Mouse (Mus musculus) embryo, embryonic 9.5 days (tissue): ENCODE results near the gene Snx11.
A peak's percentile ranks its signal among the peaks of the same experiment; 100 is the strongest.
"Not testable (repeated sequence)": the region's sequence is repeated elsewhere in the genome, so short reads cannot be mapped to it uniquely, and the experiment has no call there.

Experiments used
- DNase-seq: peaks from one replicate; pipeline ENCODE4 v3.0.0-alpha.2; 2017; ENCODE audit errors: extremely low spot score

Gene Snx11

GRCm38 (mm10) chr11:96796081-96796480, 18.7 kb upstream of the Snx11 start:
- no peak for DNase-seq

DNA sequence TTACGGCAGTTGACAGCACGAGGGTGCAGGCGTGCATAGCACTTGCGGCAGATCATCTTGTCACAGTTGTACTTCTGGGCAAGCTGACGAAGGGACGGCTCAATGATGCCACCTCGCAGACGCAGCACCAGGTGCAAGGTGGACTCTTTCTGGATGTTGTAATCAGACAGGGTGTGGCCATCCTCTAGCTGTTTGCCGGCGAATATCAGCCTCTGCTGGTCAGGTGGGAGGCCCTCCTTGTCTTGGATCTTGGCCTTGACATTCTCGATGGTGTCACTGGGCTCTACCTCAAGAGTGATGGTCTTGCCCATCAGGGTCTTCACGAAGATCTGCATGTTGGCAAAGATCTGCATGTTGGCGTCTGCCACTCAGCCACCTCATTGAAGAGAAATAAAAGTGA, 18.1 kb upstream of the Snx11 start:
- DNase-seq = no peak

DNA sequence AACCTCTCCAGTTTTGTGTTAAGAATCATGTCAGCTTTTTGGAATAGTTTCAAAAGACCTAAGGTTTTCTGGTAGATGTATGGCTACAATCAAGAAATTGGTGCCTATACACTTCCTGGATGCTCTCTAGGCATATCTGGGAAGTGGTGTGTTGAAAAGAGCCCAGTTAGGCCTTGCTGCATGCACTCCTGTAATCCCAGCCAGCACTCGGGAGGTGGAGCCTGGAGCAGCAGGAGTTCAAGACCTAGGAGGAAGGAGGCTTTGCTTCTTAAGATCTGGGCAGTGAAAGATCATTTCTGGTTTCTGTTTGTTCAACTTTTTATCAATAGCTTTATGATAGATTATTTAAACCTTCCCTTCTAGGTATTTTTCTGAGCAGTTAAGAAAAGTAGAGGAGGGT, 13.3 kb upstream of the Snx11 start:
- DNase-seq = no peak

DNA sequence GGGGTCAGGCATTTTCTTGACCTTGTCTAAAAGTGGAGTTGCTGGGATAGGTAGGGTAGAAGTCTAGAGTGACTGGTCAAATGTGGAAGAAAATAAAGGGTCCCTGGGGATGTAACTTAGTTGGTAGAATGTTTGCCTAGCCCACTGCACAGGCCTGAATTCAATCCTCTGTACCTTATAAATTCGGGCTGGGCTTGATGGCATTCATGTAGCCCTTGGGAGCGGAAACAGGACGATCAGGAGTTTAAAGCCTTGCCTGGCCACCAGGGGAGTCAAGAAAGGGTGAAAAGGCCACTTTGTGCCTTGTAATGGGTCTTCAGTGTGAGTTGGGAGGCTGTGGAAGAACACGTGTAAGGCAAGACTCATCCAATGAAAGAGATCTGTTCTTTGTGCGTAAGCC, 12.6 kb upstream of the Snx11 start:
- peak; percentile 29 for DNase-seq

DNA sequence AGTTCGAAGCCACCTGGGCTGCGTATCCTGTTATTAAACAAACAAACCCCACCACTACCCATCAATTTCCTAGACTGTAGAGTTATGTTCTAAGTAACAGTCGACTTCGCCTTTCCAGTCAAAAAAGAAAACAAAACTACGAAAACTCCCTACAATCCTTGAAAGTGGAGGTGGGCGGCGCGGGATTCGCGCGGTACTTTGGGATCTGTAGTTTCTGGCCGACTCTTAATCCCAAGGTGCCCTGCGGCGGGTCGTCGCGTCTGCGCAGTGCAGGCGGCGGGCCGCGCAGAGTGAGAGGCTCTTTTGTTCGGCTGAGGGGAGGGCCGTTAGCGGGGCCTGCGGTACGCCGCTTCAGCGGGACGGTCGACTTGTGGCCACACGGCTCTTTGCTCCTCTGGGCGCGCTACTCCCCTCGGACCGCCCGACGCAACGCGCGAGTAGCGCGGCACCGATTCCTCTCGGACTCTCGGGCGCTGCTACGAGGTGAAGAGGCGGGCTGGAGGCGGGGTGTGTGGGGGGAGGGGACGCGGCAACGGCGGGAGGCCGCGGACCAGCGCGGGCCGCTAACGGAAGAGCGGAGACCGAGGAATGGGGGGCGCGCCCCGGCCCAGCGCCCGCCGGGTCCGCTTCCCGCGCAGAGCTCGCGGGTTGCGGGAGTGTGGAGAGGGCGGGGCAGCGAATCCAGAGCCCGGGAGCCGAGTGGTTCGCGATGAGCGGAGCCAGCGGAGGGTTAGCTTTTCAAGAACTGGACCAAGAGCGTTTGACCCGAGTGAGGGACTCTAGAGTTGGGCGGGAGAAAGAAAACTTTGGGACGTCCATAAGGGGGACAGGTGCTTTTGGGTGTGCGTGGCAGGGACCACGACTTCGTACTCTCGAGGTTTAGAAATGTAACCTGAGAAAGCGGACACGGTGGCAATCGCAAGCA, 11.8 kb upstream of the Snx11 start, which contains the start of gene Cbx1:
Gene Cbx1 (plus strand): TSS at position 257 of the 925 bp plus-strand sequence.
- peak; percentile 92 for DNase-seq

- DNase-seq = no peak
Measured at GRCm38 (mm10) chr11:96786731-96787450, 9.5 kb upstream of the Snx11 start.

- DNase-seq = peak; percentile 78
Measured at GRCm38 (mm10) chr11:96784847-96785246, 7.5 kb upstream of the Snx11 start.

DNA sequence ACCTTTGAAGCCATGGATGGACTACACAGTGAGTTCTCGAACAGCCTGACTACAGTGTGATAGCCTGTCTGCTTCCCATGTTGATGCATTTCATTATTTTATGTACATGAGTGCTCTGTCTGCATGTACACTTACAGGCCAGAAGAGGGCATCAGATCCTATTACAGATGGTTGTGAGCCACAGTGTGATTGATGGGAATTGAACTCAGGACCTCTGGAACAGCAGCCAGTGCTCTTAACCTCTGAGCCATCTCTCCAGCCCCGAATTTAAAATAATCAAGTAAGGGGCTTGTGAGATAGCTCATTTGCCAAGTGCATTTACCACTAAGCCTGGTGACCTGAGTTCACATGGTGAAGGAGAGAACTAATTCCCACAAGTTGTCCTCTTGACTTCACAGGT, 4.1 kb upstream of the Snx11 start:
- DNase-seq = no peak

GRCm38 (mm10) chr11:96780306-96780705, 2.9 kb upstream of the Snx11 start:
- DNase-seq = no peak

- DNase-seq = not testable (repeated sequence)
Measured at GRCm38 (mm10) chr11:96778061-96778627, 785 bp upstream of the Snx11 start.

DNA sequence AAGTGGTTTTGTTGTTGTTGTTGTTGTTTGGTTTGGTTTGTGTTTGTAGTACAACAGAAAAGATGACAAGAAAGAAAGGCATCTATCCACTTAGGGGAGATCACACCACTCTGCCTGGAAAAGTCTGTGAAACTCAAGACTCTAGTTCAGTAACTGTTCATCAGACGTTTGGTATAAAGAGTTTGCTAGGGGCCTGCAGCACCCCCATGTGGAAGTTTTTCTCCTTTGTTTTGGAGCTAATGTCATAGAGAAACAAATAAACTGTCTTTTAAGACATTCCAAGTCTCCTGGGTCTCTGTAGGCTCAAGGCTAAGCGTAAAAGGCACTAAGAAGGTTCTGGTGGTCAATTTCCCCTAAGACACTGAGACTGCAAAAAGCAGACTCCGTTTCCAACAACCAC, 1.3 kb downstream of the Snx11 start:
- no peak for DNase-seq

- DNase-seq = no peak
Measured at GRCm38 (mm10) chr11:96775665-96776064, 1.7 kb downstream of the Snx11 start.

DNA sequence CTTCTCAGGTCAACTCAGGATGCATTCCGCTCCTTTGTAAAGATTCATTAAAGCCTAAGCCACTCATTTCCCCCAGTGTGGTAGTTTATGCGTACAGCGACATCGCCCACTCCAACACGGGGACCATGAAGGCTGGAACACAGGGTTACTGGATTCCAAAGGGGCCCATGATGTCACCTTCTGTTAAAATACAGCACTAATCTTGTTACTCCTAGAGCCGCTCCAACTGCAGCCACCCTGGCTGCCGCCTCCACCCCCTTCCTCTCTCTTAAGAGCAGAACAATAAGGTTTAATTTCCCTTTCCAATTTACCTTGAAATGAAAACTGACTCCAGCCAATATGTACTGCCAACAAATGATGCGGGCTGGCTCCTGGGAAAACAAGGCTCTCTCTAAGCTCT, 2.3 kb downstream of the Snx11 start:
- DNase-seq = no peak

DNA sequence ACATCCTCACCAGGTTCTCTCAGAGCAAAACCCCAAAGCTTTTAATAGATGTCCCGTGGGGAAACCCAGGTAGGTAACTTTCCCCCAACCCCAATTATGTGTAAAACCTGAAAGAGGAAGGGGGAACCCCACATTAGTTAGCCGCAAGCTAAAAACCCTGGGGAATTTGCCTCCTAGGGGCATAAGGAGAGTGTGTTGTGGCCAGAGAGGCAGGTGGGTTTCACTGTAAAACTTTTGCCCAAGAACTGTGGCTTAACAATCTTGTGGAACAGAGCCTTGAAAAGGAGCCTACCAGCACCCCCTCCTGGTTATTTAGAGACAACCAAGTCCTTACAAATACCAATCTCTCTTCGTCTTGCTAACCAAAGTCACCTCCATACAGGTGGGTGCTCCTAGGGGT, 2.8 kb downstream of the Snx11 start:
- DNase-seq = no peak

DNA sequence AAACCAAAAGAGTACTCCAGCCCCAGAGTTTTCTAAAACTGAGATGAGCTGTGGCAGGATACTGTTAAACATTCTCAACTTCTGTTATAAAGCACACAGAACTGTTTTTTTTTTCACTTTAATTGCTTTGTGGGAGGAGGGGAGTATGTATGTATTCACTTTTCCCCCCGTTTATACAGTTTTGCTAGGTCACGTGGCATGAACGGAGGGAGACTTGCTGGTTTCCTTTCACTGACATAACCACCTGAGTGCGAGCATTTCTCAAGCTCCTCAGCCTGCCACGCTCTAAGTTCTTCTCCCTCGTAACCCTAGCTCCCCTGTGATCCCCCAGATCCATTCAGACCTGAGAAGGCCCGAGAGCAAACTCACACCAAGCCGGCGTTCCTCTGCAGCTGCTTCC, 4.9 kb downstream of the Snx11 start:
- DNase-seq = no peak

GRCm38 (mm10) chr11:96771274-96771975, 5.9 kb downstream of the Snx11 start:
- DNase-seq = no peak

GRCm38 (mm10) chr11:96768240-96768639, 9.1 kb downstream of the Snx11 start:
- no peak for DNase-seq

GRCm38 (mm10) chr11:96767096-96767495, 10.3 kb downstream of the Snx11 start:
- peak; percentile 32 for DNase-seq

DNA sequence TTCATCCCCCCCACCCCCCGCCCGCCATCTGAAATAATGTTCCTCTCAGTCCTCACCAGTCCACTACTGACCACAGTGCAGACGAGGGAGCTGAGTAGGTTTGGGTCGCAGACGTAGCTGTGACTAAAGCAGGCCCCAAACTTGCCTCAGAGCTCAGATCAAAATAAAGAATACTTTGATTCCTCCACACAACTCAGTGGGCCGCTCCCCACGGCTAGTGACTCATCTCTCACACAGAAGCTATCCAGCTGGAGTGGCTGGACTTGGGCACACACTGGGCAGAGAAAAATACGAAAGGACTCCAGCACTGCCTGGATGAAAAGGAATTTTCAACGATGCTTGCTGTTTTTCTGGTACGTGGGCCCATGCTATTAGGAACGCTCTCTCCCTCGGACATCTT, 10.8 kb downstream of the Snx11 start:
- no peak for DNase-seq

DNA sequence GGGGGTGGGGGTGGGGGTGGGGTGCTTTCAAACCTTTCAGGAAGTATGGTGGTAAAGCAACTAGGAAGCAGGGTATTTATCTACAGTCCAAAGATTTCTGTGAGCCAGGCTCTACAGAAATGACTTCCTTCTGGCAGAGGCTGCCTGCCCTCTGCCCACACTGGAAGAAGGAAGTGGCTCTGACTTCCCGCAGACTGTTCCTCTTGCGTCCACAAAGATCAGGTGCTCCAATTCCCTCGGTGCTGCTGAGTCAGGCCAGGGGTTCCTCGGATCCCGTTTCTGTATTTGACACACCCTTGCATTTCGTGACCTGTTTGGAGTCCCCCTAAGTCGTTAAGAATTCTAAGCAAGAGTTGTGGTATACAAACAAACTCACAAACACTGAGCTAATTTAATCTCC, 11.7 kb downstream of the Snx11 start:
- no peak for DNase-seq

DNA sequence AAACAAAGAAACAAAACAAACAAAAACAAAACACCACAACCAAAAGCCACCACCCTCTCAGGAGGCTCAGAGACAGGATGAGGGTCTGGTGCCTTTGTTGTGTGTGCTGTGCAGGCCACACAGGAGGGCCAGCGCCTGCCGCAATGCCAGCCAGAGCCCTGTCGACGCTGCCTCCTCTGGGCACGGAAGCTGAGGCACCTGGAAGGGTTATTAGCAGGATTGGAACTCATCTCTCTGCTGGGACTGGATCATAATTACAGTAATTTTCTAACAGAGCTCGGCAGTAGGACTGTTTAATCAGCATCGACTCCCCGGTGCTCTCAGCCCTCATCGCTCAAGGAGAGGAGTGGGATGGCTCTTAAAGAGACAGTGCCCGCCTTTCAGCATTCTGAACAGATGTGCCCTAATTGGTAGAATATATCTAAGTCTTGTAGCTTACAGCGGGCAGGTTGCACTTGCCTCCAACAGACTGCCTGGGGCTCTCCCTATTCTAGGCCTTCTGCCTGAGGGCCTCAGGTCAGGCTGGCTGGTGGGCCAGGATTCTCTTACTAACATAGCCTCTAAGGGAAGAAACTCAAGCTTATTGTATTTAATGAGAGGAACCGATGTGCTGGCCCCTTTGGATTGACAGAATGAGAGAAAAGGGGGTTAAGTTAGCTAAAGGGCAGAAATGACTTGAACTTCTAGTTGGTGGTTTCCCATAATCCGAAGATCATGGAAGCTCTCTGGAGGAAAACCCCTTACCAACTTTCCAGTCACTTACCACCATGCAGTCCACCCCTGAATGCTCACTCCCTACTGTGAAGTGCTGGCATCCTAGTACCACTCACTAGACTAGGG, 12.6 kb downstream of the Snx11 start:
- no peak for DNase-seq
